Comparison of ENCODE assay signal across 19 mouse cellular contexts in the genomic region with DNA sequence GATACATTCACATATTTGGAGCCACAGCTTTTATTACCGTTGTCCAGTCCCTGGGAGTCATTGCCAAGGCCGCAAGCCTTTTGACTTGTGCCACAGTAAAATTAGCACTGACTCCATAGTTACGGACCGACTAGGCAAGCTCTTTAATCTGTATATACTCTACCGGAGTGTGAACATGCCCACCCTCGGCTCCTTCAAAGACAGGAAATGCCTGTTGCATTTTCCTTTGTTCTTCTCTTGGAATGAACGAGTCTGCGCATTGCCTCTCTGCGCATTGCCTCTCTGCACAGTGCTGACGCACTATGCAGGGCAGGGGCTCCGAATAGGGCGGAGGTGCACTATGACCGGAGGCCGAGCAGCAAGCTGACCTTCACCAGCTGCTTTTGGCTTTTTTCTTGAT.
"Had no signal": no experiment of that assay in that cellular context is flagged by ENCODE, and none has a peak within 500 bp of the region (broad histone marks: within the 10 kb centered on the region; RNA-seq: fewer than 3 reads in every experiment).

No protein-coding gene starts in this region.

- H3K36me3 ChIP-seq: kidney, embryonic 15.5 days; liver, embryonic 13.5 days; midbrain, embryonic 10.5 days; midbrain, embryonic 13.5 days; neural tube, embryonic 13.5 days had no signal

- DNase-seq: kidney, adult 8-10 months; kidney, postnatal 10 days; kidney, postnatal 36 days; layer of hippocampus, postnatal 36 days; liver, embryonic 13.5 days; lung, adult 2 months; lung, postnatal 36 days; retina, postnatal 1 day; right cerebral cortex, postnatal 25 days; thymus, postnatal 36 days had no signal

- H3K4me3 ChIP-seq: kidney, embryonic 15.5 days; left cerebral cortex, adult 2 months; liver, embryonic 13.5 days; megakaryocyte, embryonic 14.5 days; midbrain, embryonic 10.5 days; midbrain, embryonic 13.5 days; myocyte; neural tube, embryonic 13.5 days had no signal

- H3K4me1 ChIP-seq: kidney, embryonic 15.5 days; liver, embryonic 13.5 days; megakaryocyte, embryonic 14.5 days; midbrain, embryonic 10.5 days; midbrain, embryonic 13.5 days; neural tube, embryonic 13.5 days had no signal

- H3K27me3 ChIP-seq: kidney, embryonic 15.5 days; liver, embryonic 13.5 days; megakaryocyte, embryonic 14.5 days; midbrain, embryonic 13.5 days; neural tube, embryonic 13.5 days had no signal

- H3K27ac ChIP-seq: kidney, embryonic 15.5 days; left cerebral cortex, adult 2 months; liver, embryonic 13.5 days; midbrain, embryonic 10.5 days; midbrain, embryonic 13.5 days; neural tube, embryonic 13.5 days had no signal

- ATAC-seq: lung, postnatal 0 days; midbrain, embryonic 13.5 days; midbrain, embryonic 16.5 days had no signal
